Mouse (Mus musculus): Measurements from ENCODE around the gene Olfr324. TPM values are rescaled to one million over a fixed set of nuclear protein-coding genes. Genes with fewer than 3 reads are reported as not detected.

The Olfr324 gene
- polyA plus RNA-seq, 1 experiment, result not detected

DNA sequence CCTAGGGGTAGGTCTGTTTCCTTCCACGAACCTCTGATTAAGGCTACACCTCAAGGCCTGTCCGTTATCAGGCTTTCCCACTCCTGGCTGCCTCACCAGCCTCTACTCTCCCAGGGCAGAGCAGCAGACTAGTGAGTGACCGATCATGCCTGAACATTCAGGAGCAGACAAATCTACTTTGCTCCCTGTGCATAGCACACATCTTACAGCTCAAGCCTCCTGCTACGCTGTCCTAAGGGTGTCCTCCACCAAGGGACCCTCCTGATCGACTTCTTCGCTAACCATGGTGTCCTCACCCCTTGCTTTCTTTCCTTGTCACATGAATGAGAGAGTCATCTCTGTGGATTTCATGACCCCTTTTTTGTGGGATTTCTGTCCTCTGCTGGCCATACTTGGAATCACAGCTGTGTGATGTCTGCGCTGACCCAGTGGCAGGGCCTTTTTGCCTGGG, 7.0 kb upstream of the Olfr324 start:
- Histone ChIP-seq H3K4me3 (ENCODE audit: low read depth, low read length) (no peak overlapping the region), H3K9me3 (replicated peaks; ENCODE audit: control insufficient read depth, insufficient read depth, low read length, poor library complexity, severe bottlenecking) (no peaks in the 10 kb centered on the region), H3K4me1 (ENCODE audit: control insufficient read depth, insufficient read depth, low read length) (no peaks in the 10 kb centered on the region), H3K27ac (ENCODE audit: insufficient read depth, low read length) (no peak overlapping the region), H3K36me3 (ENCODE audit: control insufficient read depth, insufficient read depth, low read length, poor library complexity, severe bottlenecking) (no peaks in the 10 kb centered on the region), H3K27me3 (ENCODE audit: control insufficient read depth, insufficient read depth, low read length, poor library complexity, severe bottlenecking) (no peaks in the 10 kb centered on the region), H3K9ac (ENCODE audit: low read depth, poor library complexity, severe bottlenecking) (no peak overlapping the region)
- TF ChIP-seq CTCF (IDR thresholded peaks at IDR 0.05; ENCODE audit: low read depth, low read length) (peak; percentile 27), POLR2A (IDR thresholded peaks at IDR 0.05; ENCODE audit: insufficient read depth, low read length) (no peak), EP300 (IDR thresholded peaks at IDR 0.05; ENCODE audit: insufficient read depth, low read depth, low read length) (no peak)

DNA sequence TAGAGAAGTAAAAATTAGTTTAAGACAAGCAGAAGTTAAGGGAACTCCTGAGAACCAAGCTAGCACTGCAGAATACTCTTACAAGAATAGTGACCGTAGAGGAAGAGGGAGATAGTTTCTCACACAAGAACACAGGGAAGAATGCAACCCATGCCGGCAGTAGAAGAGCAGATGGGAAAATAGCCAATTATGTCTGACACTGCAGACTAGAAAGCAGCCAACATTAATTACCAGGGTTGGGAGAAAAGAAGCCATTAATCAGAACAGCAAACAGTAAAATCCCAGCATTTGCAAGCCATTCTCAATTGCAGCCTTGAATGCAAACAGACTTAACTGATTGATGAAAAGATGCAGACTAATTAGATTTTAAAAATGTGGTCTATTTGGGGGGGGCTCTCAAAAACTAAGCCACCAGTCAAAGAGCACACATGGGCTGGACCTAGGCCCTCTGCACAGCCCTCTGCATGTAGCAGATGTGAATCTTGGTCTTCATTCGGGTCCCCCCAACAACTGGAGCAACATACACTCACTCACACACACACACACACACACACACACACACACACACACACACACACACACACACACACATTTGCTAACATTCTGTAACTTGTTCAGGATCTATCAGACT, 6.2 kb upstream of the Olfr324 start:
- Histone ChIP-seq H3K27me3 (ENCODE audit: control insufficient read depth, insufficient read depth, low read length, poor library complexity, severe bottlenecking) (no peaks in the 10 kb centered on the region), H3K9me3 (replicated peaks; ENCODE audit: control insufficient read depth, insufficient read depth, low read length, poor library complexity, severe bottlenecking) (no peaks in the 10 kb centered on the region), H3K4me3 (ENCODE audit: low read depth, low read length) (no peak overlapping the region), H3K36me3 (ENCODE audit: control insufficient read depth, insufficient read depth, low read length, poor library complexity, severe bottlenecking) (no peaks in the 10 kb centered on the region), H3K4me1 (ENCODE audit: control insufficient read depth, insufficient read depth, low read length) (no peaks in the 10 kb centered on the region), H3K27ac (ENCODE audit: insufficient read depth, low read length) (no peak overlapping the region), H3K9ac (ENCODE audit: low read depth, poor library complexity, severe bottlenecking) (no peak overlapping the region)
- TF ChIP-seq EP300 (IDR thresholded peaks at IDR 0.05; ENCODE audit: insufficient read depth, low read depth, low read length), result no peak
- TF ChIP-seq POLR2A (IDR thresholded peaks at IDR 0.05; ENCODE audit: insufficient read depth, low read length), result no peak
- no peak for TF ChIP-seq CTCF (IDR thresholded peaks at IDR 0.05; ENCODE audit: low read depth, low read length)

DNA sequence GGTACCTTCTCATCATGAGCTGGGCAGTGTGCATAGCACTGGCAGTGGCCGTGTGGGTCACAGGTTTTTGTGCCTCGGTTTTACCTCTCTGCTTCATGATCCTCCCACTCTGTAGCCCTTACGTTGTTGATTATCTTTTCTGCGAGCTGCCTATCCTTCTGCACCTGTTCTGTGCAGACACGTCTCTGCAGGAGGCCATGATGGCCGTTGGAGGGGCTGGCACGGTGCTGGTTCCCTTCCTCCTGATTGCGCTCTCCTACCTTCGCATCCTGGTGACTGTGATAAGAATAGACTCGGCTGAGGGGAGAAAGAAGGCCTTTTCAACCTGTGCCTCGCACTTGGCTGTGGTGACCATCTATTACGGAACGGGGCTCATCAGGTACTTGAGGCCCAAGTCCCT, 2.9 kb downstream of the Olfr324 start:
- TF ChIP-seq CTCF (IDR thresholded peaks at IDR 0.05; ENCODE audit: low read depth, low read length), result no peak
- no peak for TF ChIP-seq POLR2A (IDR thresholded peaks at IDR 0.05; ENCODE audit: insufficient read depth, low read length)
- no peak for TF ChIP-seq EP300 (IDR thresholded peaks at IDR 0.05; ENCODE audit: insufficient read depth, low read depth, low read length)
- Histone ChIP-seq H3K9ac (ENCODE audit: low read depth, poor library complexity, severe bottlenecking) (no peak overlapping the region), H3K36me3 (ENCODE audit: control insufficient read depth, insufficient read depth, low read length, poor library complexity, severe bottlenecking) (no peaks in the 10 kb centered on the region), H3K4me3 (ENCODE audit: low read depth, low read length) (no peak overlapping the region), H3K9me3 (replicated peaks; ENCODE audit: control insufficient read depth, insufficient read depth, low read length, poor library complexity, severe bottlenecking) (no peaks in the 10 kb centered on the region), H3K27me3 (ENCODE audit: control insufficient read depth, insufficient read depth, low read length, poor library complexity, severe bottlenecking) (no peaks in the 10 kb centered on the region; the same call in 1 of the 2 replicates), H3K27ac (ENCODE audit: insufficient read depth, low read length) (no peak overlapping the region), H3K4me1 (ENCODE audit: control insufficient read depth, insufficient read depth, low read length) (no peaks in the 10 kb centered on the region)

DNA sequence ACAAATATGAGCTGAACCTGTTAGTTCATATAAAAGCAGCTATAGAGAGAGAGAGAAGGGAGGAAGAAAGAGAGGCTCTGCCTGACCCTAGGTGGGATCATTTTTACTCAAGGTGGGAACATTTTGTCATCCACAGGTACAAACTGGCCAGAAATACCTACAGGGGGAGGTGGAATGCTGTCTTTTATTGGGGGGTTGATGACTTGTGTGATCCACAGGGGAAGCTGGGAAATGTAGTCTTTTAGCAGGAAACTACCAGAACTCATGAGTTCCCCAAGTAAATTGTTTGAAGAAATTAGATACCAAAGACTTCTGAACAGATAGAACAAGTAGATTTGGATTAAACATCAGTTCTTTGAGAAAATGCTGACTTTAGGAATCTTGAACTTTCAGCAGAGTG, 7.1 kb downstream of the Olfr324 start:
- no peak for TF ChIP-seq CTCF (IDR thresholded peaks at IDR 0.05; ENCODE audit: low read depth, low read length)
- no peak for TF ChIP-seq POLR2A (IDR thresholded peaks at IDR 0.05; ENCODE audit: insufficient read depth, low read length)
- no peak for TF ChIP-seq EP300 (IDR thresholded peaks at IDR 0.05; ENCODE audit: insufficient read depth, low read depth, low read length)
- H3K27me3 ChIP-seq (ENCODE audit: control insufficient read depth, insufficient read depth, low read length, poor library complexity, severe bottlenecking), result no peaks in the 10 kb centered on the region; the same call in 1 of the 2 replicates

DNA sequence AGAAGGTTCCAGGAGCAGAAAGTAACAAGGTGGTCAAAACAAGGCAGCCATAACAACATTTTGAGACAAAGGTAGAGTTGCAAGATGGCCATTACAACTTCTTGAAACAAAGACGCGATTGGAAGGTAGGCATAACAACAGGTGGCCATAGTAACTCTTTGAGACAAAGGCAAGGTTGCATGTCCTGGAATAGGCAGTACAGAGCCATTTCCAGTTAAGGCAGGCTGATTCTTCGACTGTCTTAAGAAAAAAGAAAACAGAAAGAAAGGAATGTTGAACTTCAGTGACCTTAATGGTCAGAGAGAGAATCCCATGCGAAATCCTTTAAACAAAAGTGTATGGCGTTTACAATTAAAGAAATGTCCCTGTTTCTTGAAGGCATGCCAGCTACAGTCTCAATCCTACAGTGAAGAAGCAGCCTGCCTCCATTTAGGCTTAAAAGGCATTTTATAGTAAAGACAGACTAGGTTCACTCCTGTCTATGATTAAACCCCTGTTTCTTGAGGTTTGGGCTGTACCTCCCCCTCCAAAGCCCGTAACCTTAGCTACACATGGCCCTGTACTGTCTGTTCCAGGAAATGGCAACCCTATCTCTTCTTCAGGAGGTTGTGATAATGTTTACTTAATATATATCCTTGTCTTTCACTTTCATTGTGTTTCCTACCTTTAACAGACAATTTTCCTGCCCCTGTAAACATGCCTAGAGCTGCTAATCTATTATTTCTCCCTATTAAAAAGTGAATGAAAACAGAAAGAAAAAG, 8.1 kb downstream of the Olfr324 start:
- no peaks in the 10 kb centered on the region for H3K36me3 ChIP-seq (ENCODE audit: control insufficient read depth, insufficient read depth, low read length, poor library complexity, severe bottlenecking)
- no peak overlapping the region for H3K27ac ChIP-seq (ENCODE audit: insufficient read depth, low read length)
- no peaks in the 10 kb centered on the region for H3K4me1 ChIP-seq (ENCODE audit: control insufficient read depth, insufficient read depth, low read length)
- no peak overlapping the region for H3K4me3 ChIP-seq (ENCODE audit: low read depth, low read length)
- H3K9ac ChIP-seq (ENCODE audit: low read depth, poor library complexity, severe bottlenecking), result no peak overlapping the region
- no peaks in the 10 kb centered on the region; the same call in 1 of the 2 replicates for H3K27me3 ChIP-seq (ENCODE audit: control insufficient read depth, insufficient read depth, low read length, poor library complexity, severe bottlenecking)
- no peaks in the 10 kb centered on the region for H3K9me3 ChIP-seq (replicated peaks; ENCODE audit: control insufficient read depth, insufficient read depth, low read length, poor library complexity, severe bottlenecking)
- TF ChIP-seq EP300 (IDR thresholded peaks at IDR 0.05; ENCODE audit: insufficient read depth, low read depth, low read length) (no peak), CTCF (IDR thresholded peaks at IDR 0.05; ENCODE audit: low read depth, low read length) (no peak), POLR2A (IDR thresholded peaks at IDR 0.05; ENCODE audit: insufficient read depth, low read length) (no peak)

More for the DNA sequence above, 7.1 kb downstream of the Olfr324 start:
- Histone ChIP-seq H3K9me3 (replicated peaks; ENCODE audit: control insufficient read depth, insufficient read depth, low read length, poor library complexity, severe bottlenecking) (no peaks in the 10 kb centered on the region), H3K4me1 (ENCODE audit: control insufficient read depth, insufficient read depth, low read length) (no peaks in the 10 kb centered on the region), H3K27ac (ENCODE audit: insufficient read depth, low read length) (no peak overlapping the region), H3K9ac (ENCODE audit: low read depth, poor library complexity, severe bottlenecking) (no peak overlapping the region), H3K36me3 (ENCODE audit: control insufficient read depth, insufficient read depth, low read length, poor library complexity, severe bottlenecking) (no peaks in the 10 kb centered on the region), H3K4me3 (ENCODE audit: low read depth, low read length) (no peak overlapping the region)

DNA sequence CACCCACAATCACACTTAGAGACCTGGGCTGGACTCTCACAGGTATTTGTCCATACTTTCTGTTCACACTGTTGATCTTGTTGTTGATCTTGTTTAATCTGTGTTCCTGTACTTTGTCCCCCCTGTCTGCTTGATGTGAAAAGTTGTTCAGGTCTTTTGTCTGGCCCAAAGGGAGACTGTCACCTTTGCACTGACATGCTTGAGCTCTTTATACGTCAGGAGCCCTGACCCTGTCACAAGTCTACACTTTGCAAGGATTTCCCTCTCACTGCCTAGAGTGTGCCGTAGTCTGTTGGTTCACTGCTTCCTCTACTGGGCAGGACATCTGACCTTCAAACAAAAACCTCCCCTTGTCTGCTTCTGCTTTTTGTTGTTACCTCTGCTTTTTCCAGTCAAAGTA, 9.8 kb downstream of the Olfr324 start:
- no peaks in the 10 kb centered on the region for H3K36me3 ChIP-seq (ENCODE audit: control insufficient read depth, insufficient read depth, low read length, poor library complexity, severe bottlenecking)
- no peaks in the 10 kb centered on the region for H3K9me3 ChIP-seq (replicated peaks; ENCODE audit: control insufficient read depth, insufficient read depth, low read length, poor library complexity, severe bottlenecking)
- H3K27me3 ChIP-seq (ENCODE audit: control insufficient read depth, insufficient read depth, low read length, poor library complexity, severe bottlenecking), result no peaks in the 10 kb centered on the region; the same call in 1 of the 2 replicates
- H3K4me3 ChIP-seq (ENCODE audit: low read depth, low read length), result no peak overlapping the region
- H3K9ac ChIP-seq (ENCODE audit: low read depth, poor library complexity, severe bottlenecking), result no peak overlapping the region
- TF ChIP-seq EP300 (IDR thresholded peaks at IDR 0.05; ENCODE audit: insufficient read depth, low read depth, low read length), result no peak
- no peak for TF ChIP-seq CTCF (IDR thresholded peaks at IDR 0.05; ENCODE audit: low read depth, low read length)
- no peak for TF ChIP-seq POLR2A (IDR thresholded peaks at IDR 0.05; ENCODE audit: insufficient read depth, low read length)
- H3K4me1 ChIP-seq (ENCODE audit: control insufficient read depth, insufficient read depth, low read length), result no peaks in the 10 kb centered on the region
- H3K27ac ChIP-seq (ENCODE audit: insufficient read depth, low read length), result no peak overlapping the region
